Mouse (Mus musculus): ENCODE data around the gene Arfgap1. TPM values are rescaled to one million over a fixed set of nuclear protein-coding genes. Genes with fewer than 3 reads are reported as not detected.

Gene Arfgap1
- total RNA-seq, 2 experiments from 2014 or later = 127 to 128 TPM

DNA sequence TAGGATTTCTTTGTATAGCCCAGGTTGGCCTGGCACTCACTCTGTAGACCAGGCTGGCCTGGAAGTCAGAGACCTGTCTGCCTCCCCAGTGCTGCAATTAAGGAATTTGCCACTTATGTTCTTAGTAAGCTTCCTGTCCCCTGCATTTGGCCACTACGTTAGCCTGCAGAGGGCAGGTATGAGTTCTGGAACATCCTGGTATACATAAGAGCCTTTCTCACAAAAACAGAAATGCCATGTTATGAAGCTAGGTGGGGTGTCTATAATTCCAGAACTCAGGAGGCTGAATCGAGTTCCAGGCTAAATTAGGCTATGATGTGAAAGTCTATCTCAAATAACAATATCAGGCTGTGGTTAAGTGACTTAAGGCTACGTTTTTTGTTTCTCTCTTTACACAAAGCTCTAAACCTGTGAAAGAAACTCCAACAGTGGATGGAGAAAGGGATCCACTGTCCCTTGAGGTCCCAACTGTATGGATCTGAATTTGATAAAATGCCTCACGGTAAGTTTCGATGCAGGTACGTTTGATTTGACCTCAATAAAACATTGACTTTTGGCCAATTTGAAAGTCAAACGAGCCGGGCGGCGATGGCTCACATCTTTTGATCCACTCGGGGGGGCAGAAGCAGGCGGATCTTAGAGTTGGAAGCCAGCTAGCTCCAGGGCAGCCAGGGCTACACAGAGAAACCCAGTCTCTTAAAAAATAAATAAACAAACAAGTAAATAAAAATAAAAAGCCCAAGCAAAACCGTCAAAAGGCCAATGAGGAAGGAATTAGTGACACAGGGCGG lies 738 bp upstream of the Arfgap1 start:
- DNase-seq (ENCODE audit: extremely low spot score in 1 of 2, low spot score in 2 of 2) = no peak
- intact Hi-C loops (cut with DNase I) = no loop called here

DNA sequence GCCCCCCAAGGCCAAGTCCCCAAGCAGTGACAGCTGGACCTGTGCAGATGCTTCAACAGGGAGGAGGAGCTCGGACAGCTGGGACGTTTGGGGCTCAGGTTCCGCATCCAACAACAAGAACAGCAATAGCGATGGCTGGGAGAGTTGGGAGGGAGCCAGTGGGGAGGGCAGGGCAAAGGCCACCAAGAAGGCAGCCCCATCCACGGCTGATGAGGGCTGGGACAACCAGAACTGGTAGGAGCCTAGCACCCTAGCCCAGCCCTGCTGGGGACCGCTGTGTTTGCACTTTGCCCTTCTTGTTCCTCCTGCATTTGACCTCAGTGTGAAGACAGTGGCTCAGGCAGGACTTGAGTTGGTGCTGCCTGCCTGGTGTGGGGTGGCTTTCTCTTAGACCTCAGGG lies 14.1 kb downstream of the Arfgap1 start:
- no peak for DNase-seq (ENCODE audit: extremely low spot score in 1 of 2, low spot score in 2 of 2)
- intact Hi-C loops (cut with DNase I) = no loop called here

DNA sequence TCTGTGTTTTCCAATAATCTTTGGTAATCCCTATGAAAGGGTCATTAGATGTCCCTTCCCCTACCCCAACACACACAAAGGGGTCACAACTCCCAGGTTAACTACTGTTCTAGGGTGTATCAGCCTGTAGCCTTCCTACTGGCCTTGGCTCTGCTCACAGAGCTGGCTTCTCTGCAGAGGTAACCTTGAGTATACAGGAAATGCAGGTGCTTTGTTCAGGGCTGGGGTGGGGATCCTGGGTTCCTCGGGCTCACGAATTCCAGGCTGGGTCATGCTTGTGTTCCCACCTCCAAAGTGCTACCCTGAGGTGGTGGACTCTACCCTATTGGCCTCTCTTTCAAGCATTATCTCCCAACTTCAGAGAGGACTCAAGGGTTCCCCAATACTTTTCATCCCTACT lies 18.6 kb downstream of the Arfgap1 start:
- no peak for DNase-seq (ENCODE audit: extremely low spot score in 1 of 2, low spot score in 2 of 2)
- intact Hi-C loops (cut with DNase I) = no loop called here

DNA sequence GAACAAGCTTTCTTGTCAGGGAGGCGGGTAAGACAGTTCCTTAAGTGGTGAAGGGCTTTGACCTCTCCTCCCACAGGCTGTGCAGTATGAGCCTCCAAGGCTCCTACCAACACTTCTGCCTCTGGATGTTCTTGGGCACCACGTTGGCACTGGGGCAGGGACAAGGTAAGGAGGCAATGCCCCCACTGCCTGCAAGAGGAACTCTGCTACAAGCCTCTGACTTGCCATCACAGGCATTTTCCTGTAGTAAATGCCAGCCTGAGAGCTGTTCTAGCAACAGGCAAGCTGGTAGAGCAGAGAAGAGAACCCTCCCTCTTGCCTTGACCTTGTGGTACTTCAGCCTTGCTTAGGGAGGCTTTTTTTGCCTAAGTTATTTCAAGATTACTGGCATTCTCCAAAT lies 19.4 kb downstream of the Arfgap1 start, which contains the start of gene Col20a1:
Col20a1 (plus strand) TSS at position 87 of the 400 bp plus-strand sequence.
- intact Hi-C loops (cut with DNase I) = no loop called here
- no peak for DNase-seq (ENCODE audit: extremely low spot score in 1 of 2, low spot score in 2 of 2)

DNA sequence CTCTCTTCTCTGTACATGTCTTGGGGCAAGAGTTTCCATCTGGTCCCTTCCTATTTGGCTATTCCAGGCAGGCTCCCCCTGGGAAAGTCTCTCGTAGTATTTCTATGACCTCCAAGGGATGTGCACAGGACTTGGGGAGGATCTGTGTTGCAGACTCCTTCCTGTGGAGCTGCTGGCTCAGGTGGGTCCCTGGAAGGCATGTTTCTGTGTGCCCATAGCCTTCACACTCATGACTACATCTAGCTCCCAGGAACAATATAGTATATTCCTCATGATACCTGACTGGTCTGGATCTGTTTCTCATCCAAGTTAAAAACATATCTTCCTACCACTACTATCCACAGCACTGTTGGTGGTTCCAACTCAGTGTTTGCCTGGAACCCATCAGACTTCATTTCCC lies 20.0 kb downstream of the Arfgap1 start:
- no peak for DNase-seq (ENCODE audit: extremely low spot score in 1 of 2, low spot score in 2 of 2)
- intact Hi-C loops (cut with DNase I) = no loop called here

DNA sequence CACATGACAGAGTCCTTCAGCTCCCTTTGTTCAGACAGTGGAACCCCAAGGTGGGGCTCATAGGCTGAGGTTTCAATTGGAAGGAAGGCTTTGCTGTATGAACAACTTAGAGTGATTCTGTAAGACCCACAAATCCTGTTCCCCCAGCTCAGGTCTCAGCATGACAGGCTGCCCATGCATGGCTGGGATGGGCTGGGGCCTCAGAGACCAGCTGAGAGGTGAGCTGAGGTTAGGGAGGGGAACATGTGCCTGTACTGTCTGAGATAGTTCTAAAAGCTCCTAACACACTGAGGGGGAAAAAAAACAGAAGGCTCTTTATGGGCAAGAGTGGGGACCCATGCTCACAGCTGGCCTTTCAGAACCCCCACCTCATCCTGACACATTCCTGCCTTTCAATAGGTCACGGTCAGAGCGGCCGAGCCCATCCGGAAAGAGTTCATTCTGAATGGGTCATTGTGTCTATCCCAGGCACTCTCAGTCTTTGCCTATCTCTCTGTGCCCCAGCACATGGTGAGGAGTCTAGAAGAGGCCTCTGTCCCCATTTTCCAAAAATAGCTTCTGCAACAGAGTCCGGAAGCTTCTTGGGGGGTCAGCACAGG lies 20.5 kb downstream of the Arfgap1 start:
- intact Hi-C loops (cut with DNase I) = no loop called here
- DNase-seq (ENCODE audit: extremely low spot score in 1 of 2, low spot score in 2 of 2) = no peak

DNA sequence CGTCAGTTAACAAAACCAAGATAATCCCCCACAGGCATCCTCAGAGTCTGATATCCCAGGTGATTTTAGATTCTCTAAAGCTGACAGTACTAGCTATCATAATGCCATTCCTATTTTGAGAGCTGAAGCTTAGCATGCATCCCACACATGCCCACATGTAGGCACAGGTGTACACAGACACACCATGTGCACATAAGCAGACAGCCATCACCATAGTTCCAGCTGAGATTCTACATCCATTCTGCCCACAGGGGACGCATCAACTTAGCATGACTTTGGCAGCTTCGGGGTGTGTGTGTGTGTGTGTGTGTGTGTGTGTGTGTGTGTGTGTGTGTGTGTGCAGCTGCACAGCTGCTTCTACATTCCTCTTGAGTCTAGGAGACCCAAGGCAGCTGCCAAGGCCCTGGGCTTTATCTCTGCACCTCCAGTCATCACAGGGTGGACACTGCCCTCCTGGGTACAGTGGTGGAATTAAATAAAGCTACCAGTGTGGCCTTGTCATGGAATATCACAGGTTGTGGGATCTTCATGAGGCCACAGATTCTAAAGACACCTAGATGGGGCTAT lies 21.4 kb downstream of the Arfgap1 start:
- intact Hi-C loops (cut with DNase I) = no loop called here
- peak in 1 of 2 experiments; percentile 18 for DNase-seq (ENCODE audit: extremely low spot score in 1 of 2, low spot score in 2 of 2)

DNA sequence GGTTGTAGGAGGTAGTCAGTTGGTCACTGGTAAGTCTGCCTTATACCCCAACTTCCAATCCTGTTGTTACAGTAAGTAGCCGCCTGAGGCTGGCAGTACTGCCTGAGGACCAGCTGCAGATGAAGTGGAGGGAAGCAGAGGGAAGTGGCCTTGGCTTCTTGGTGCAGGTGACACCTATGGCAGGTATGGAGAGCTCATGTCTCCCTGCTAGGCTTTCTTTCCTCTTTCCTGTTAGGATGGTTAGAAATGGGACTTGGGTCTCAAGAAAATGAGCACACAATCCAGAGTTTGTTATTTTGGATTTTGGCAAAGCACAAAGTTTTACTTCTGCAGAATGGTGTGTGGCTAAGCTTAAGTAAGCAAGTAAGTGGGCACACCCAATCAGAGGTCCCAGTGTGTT lies 21.9 kb downstream of the Arfgap1 start:
- intact Hi-C loops (cut with DNase I) = no loop called here
- no peak for DNase-seq (ENCODE audit: extremely low spot score in 1 of 2, low spot score in 2 of 2)

DNA sequence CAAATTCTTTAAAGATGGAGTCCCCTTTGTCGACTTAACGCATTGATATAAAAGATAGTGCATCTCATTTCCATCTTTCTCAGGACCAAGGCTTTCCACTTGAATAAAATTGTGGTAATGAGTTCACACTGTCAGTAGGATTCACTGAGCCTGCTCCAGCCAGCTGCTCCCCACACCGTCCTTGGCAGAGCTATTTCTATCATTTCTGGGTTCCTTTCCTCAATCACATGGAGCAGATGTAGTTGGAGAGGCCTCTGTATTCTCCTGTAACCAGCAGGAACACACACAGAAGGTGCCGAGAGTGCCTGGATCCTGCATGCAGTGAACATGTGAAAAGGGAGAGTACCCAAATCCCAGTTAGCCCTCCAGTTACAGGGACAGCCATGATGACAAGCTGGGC lies 23.3 kb downstream of the Arfgap1 start:
- DNase-seq (ENCODE audit: extremely low spot score in 1 of 2, low spot score in 2 of 2) = no peak
- intact Hi-C loops (cut with DNase I) = no loop called here

DNA sequence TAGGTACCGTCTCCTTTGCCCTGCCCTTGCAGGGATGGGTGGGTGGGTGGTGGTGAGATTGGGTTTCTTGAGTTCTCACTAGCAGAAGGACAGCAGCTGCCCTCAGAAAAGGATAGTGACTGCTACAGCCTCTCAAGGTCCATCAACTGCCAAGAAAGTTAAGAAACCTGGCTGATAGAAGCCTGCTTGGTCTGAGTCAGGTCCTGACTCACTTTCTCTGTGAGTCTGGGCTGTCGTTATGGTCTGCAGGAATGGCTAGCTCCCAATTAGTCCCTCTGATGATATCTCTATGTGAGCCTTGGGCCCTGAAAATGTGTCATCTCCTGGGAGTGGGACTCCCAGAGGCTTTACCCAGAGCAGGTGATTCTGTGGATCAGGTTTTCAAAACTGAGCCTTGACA lies 27.3 kb downstream of the Arfgap1 start:
- intact Hi-C loops (cut with DNase I) = no loop called here
- DNase-seq (ENCODE audit: extremely low spot score in 1 of 2, low spot score in 2 of 2) = no peak

DNA sequence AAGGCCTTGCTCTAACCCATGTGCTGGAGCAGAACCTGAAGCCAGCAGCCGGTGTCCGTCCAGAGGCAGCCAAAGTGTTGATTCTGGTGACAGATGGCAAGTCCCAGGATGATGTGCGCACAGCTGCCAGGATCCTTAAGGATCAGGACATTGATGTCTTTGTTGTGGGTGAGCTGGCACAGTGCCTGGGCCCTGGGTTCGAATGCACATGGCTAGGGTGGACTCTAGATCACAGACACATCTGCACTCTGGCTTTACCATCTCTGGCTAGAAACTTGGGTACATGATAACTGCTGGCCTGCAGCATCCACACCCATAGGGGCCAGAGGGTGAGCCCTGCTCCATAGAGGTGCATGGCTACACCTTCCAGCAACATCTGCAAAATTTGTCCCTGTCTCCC lies 28.4 kb downstream of the Arfgap1 start:
- intact Hi-C loops (cut with DNase I) = loop anchor here (5.0 kb wide), 1 partner anchor 62 kb away; no protein-coding TSS in a partner anchor
- no peak for DNase-seq (ENCODE audit: extremely low spot score in 1 of 2, low spot score in 2 of 2)

DNA sequence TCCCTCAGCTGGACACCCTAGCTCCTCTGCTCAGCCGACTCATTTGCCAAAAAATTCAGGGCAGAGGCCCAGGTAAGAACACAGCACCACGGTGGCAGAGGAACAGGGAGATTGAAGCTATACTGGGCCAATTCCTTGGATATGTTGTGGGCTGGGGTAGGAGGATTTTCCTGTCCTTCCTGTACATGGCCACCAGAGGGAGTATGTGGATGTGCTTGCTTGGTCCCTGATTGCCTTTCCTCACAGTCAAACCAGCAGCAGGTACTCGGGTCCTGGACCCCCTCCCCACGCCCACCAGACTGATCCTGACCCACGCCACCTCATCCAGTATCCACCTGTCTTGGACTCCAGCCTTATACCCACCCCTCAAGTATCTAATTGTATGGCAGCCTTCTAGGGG lies 29.4 kb downstream of the Arfgap1 start:
- intact Hi-C loops (cut with DNase I) = loop anchor here (5.0 kb wide), 1 partner anchor 61 kb away; no protein-coding TSS in a partner anchor
- DNase-seq (ENCODE audit: extremely low spot score in 1 of 2, low spot score in 2 of 2) = peak in 1 of 2 experiments; percentile 53

DNA sequence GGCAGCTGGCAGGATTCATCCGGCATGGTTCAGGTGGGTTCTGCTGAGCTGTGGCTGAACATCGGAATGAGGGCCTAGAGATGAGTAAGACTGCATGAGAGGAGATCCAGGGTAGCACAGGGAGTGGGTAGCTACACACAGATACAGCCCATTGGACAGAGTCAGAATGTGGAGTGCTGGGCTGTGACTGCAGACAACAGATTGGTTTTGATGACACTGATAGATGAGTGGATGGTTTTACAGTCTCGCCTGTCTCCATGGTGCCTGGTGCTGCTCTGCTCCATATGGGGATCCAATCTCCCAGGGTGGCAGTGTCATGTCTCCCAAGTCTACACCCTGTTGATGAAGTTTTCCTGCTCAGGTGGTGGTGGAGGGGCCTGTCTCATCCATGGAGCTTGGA lies 29.9 kb downstream of the Arfgap1 start:
- DNase-seq (ENCODE audit: extremely low spot score in 1 of 2, low spot score in 2 of 2) = no peak
- intact Hi-C loops (cut with DNase I) = loop anchor here (5.0 kb wide), 1 partner anchor 60 kb away; no protein-coding TSS in a partner anchor

DNA sequence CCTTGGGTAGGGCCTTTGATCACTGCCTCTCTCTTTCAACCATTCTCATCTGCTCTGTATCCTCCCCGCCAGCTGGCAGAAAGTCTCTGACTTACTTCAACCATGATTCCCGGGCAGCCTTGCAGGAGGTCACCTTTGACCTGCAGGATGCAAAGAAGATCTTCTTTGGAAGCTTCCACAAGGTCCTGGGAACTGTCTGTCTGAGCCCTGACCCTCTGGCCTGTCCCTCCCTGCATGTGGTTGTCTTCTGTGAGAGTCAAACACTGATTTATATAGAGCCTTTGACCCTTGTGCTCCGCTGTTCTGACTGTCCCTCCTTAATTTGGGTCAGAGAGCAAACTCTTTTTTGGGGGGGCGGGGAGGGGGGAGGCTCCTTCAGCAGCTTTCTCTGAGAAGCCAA lies 40.0 kb downstream of the Arfgap1 start:
- no peak for DNase-seq (ENCODE audit: extremely low spot score in 1 of 2, low spot score in 2 of 2)
- intact Hi-C loops (cut with DNase I) = no loop called here

DNA sequence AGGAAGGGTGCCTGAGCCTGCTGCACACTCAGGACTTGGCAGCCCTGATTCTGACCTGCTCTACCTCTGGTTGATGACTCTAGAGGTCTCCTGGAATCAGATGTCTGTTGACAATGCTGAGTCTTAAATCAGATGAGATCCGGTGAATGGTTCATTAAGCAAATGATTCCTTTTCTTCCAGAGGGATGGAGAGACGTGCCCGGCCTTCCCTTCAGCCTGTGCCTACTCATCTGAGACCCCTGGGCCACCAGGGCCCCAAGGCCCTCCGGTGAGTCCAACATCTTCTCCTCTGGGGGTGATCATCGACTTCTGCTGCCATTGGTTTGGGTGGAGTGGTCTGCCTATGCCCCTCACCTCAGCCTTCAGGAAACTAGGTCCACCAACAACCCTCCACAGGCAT lies 41.3 kb downstream of the Arfgap1 start:
- DNase-seq (ENCODE audit: extremely low spot score in 1 of 2, low spot score in 2 of 2) = no peak
- intact Hi-C loops (cut with DNase I) = no loop called here

DNA sequence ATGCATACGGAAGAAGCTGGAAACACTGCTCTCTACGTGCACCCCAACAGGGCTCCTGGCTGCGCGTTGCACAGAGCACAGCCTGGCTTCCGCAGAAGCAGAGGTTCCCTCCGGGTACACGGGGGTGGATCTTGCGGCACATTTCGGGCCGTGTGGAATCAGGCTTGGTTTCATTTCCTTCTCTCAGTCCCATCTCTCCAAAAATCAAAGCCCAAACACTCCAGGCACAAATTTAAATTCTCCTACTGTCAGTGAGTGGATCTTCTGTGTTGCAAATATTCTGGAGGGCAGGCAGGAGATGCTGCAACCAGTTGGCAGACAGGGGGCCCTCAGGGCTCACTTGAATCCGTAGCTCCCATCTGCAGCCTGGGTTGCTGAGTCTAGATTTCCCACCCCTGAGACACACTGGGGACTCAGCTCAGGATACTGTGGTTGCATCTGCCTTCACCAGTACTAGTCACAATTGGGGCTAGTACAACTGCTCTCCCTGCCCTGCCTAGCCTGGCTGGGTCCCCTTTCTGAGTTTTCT lies 64.4 kb downstream of the Arfgap1 start:
- DNase-seq (ENCODE audit: extremely low spot score in 1 of 2, low spot score in 2 of 2) = no peak
- intact Hi-C loops (cut with DNase I) = no loop called here

All from left cerebral cortex, postnatal 10 days (tissue).